Comparison of ENCODE assay signal across 8 mouse cellular contexts in the genomic region with DNA sequence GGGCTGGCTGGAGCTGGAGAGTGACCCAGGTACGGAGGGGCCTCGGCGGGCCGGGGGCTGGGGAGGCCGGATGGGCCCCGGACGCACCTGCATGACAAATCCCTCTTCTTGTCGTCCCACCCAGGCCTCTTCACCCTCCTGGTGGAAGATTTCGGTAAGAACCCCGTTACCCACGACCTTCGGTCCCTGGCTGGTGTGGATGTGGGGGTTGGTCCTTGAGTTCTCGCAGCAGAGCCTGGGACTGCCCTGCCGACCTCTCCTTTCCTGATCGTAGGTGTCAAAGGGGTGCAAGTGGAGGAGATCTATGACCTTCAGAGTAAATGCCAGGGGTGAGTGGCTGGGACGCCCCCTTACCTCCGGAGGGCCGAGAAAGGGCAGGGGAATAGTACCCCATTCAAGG. TPM values are rescaled to one million over a fixed set of nuclear protein-coding genes. Genes with fewer than 3 reads are reported as not detected.
DNase-seq lines count a peak whose midpoint lies in the region; ATAC-seq and TF ChIP-seq lines count a peak whose summit lies in the region.

No protein-coding gene starts in this region.

- ATAC-seq in heart, embryonic 12.5 days (ENCODE audit: insufficient number of reproducible peaks, low FRiP score) = no peak; the same call in 1 of the 2 replicates
- ATAC-seq in forebrain, embryonic 15.5 days (replicated peaks) = no peak
- ATAC-seq in liver, postnatal 0 days = peak; percentile 30

- no peaks in the 10 kb centered on the region for H3K27me3 ChIP-seq in heart, embryonic 12.5 days (replicated peaks)
- no peaks in the 10 kb centered on the region for H3K27me3 ChIP-seq in ES-Bruce4 (ENCODE audit: control insufficient read depth, insufficient read depth, low read length, poor library complexity, severe bottlenecking)
- H3K27me3 ChIP-seq in forebrain, embryonic 15.5 days = no peaks in the 10 kb centered on the region
- no peaks in the 10 kb centered on the region for H3K27me3 ChIP-seq in liver, postnatal 0 days (ENCODE audit: insufficient read depth, low read length)

- TF ChIP-seq POLR2A in ES-Bruce4 (IDR thresholded peaks at IDR 0.05; ENCODE audit: insufficient read depth, low read length) = no peak

- H3K4me1 ChIP-seq in heart, embryonic 12.5 days (replicated peaks) = peaks cover 17% of the 10 kb centered on the region
- H3K4me1 ChIP-seq in ES-Bruce4 (ENCODE audit: control insufficient read depth, insufficient read depth, low read length) = no peaks in the 10 kb centered on the region
- peaks cover 20% of the 10 kb centered on the region for H3K4me1 ChIP-seq in forebrain, embryonic 15.5 days
- H3K4me1 ChIP-seq in liver, postnatal 0 days (ENCODE audit: insufficient read depth) = peaks cover 14% of the 10 kb centered on the region; the same call in 1 of the 2 replicates

- peak overlapping the region; percentile 97 for H3K27ac ChIP-seq in heart, embryonic 12.5 days (ENCODE audit: poor library complexity, severe bottlenecking)
- no peak overlapping the region for H3K27ac ChIP-seq in ES-Bruce4 (ENCODE audit: insufficient read depth, low read length)
- peak overlapping the region; percentile 91 for H3K27ac ChIP-seq in forebrain, embryonic 15.5 days (replicated peaks)
- peak overlapping the region; percentile 94 for H3K27ac ChIP-seq in liver, postnatal 0 days (ENCODE audit: low read depth)

- H3K9ac ChIP-seq in heart, embryonic 12.5 days = peak overlapping the region; percentile 99
- H3K9ac ChIP-seq in ES-Bruce4 (ENCODE audit: low read depth, poor library complexity, severe bottlenecking) = peak overlapping the region; percentile 90
- peak overlapping the region; percentile 95 for H3K9ac ChIP-seq in forebrain, embryonic 15.5 days (replicated peaks)
- H3K9ac ChIP-seq in liver, postnatal 0 days (replicated peaks) = peak overlapping the region; percentile 96

- no peak for TF ChIP-seq CTCF in ES-Bruce4 (IDR thresholded peaks at IDR 0.05; ENCODE audit: low read depth, low read length)
- peak; percentile 16; the same call in 1 of the 2 replicates for TF ChIP-seq CTCF in liver, postnatal 0 days (IDR thresholded peaks at IDR 0.05; ENCODE audit: low read depth)

- H3K36me3 ChIP-seq in heart, embryonic 12.5 days = peaks cover 39% of the 10 kb centered on the region
- peaks cover 38% of the 10 kb centered on the region for H3K36me3 ChIP-seq in ES-Bruce4 (ENCODE audit: control insufficient read depth, insufficient read depth, low read length, poor library complexity, severe bottlenecking)
- peaks cover 35% of the 10 kb centered on the region for H3K36me3 ChIP-seq in forebrain, embryonic 15.5 days
- peaks cover 33% of the 10 kb centered on the region for H3K36me3 ChIP-seq in liver, postnatal 0 days (replicated peaks; ENCODE audit: insufficient read depth, low read length)

- no peaks in the 10 kb centered on the region for H3K9me3 ChIP-seq in heart, embryonic 12.5 days (replicated peaks)
- no peaks in the 10 kb centered on the region for H3K9me3 ChIP-seq in ES-Bruce4 (replicated peaks; ENCODE audit: control insufficient read depth, insufficient read depth, low read length, poor library complexity, severe bottlenecking)
- no peaks in the 10 kb centered on the region for H3K9me3 ChIP-seq in forebrain, embryonic 15.5 days
- H3K9me3 ChIP-seq in liver, postnatal 0 days (ENCODE audit: low read length) = no peaks in the 10 kb centered on the region

- intact Hi-C loops in heart, postnatal 10 days (cut with DNase I) = loop anchor here (5.0 kb wide), 2 partner anchors 86 to 124 kb away; a partner anchor contains a TSS

- DNase-seq in heart, postnatal 10 days = no peak
- no peak for DNase-seq in liver, postnatal 0 days
- no peak for DNase-seq in urinary bladder, postnatal 4 days (ENCODE audit: low spot score in 2 of 2)
- DNase-seq in right cerebral cortex, postnatal 4 days = no peak
- no peak for DNase-seq in B cell, adult 2 months

- peak overlapping the region; percentile 97 for H3K4me3 ChIP-seq in heart, embryonic 12.5 days
- peak overlapping the region; percentile 91 for H3K4me3 ChIP-seq in ES-Bruce4 (ENCODE audit: low read depth, low read length)
- peak overlapping the region; percentile 77 for H3K4me3 ChIP-seq in forebrain, embryonic 15.5 days
- H3K4me3 ChIP-seq in liver, postnatal 0 days (ENCODE audit: low read depth, low read length) = peak overlapping the region; percentile 89

- peak overlapping the region; percentile 87 for H3K4me2 ChIP-seq in heart, embryonic 12.5 days
- peak overlapping the region; percentile 63 for H3K4me2 ChIP-seq in forebrain, embryonic 15.5 days (replicated peaks)
- H3K4me2 ChIP-seq in liver, postnatal 0 days (ENCODE audit: low read depth, low read length) = peak overlapping the region; percentile 84

- under 1% methylated on average over 18 of the region's 18 CpGs for WGBS in heart, embryonic 12.5 days
- WGBS in forebrain, embryonic 15.5 days = 2% methylated on average over 18 of the region's 18 CpGs
- WGBS in liver, postnatal 0 days (ENCODE audit: insufficient replicate concordance) = under 1% methylated on average over 18 of the region's 18 CpGs

- no peak for TF ChIP-seq EP300 in ES-Bruce4 (IDR thresholded peaks at IDR 0.05; ENCODE audit: insufficient read depth, low read depth, low read length)
- TF ChIP-seq EP300 in liver, postnatal 0 days (IDR thresholded peaks at IDR 0.05; ENCODE audit: low read depth) = no peak

RNA-seq across cellular contexts. Expression of a gene that starts 0.4 kb away (rescaled TPM):
- 59.7 and 65.0 TPM in 2 replicates for polyA plus RNA-seq in heart, embryonic 12.5 days (2016; fragmentation: Nextera tagmentation; extraction: Ambion mirVana)
- 10 to 100 TPM; 51.1 to 55.0 TPM for total RNA-seq in heart, postnatal 10 days (2021)
- polyA plus RNA-seq in ES-Bruce4 (2011; ENCODE audit: insufficient read depth, insufficient read length, low read depth, missing spikeins) = 42.2 and 44.3 TPM in 2 replicates
- polyA plus RNA-seq in forebrain, embryonic 15.5 days (2015; fragmentation: Nextera tagmentation; extraction: Ambion mirVana) = 132 and 136 TPM in 2 replicates
- polyA plus RNA-seq in liver, postnatal 0 days (2015; fragmentation: Nextera tagmentation; extraction: Ambion mirVana) = 16.3 and 19.8 TPM in 2 replicates

RNA-seq across cellular contexts. Expression of a gene that starts 0.5 kb away (rescaled TPM):
- polyA plus RNA-seq in heart, embryonic 12.5 days (2016; fragmentation: Nextera tagmentation; extraction: Ambion mirVana) = 8.1 and 11.6 TPM in 2 replicates
- total RNA-seq in heart, postnatal 10 days (2021) = 1 to 10 TPM; 5.2 to 6.0 TPM
- 14.0 and 15.3 TPM in 2 replicates for polyA plus RNA-seq in ES-Bruce4 (2011; ENCODE audit: insufficient read depth, insufficient read length, low read depth, missing spikeins)
- 11.9 and 13.1 TPM in 2 replicates for polyA plus RNA-seq in forebrain, embryonic 15.5 days (2015; fragmentation: Nextera tagmentation; extraction: Ambion mirVana)
- polyA plus RNA-seq in liver, postnatal 0 days (2015; fragmentation: Nextera tagmentation; extraction: Ambion mirVana) = 7.3 and 8.3 TPM in 2 replicates

RNA-seq across cellular contexts. Expression of a gene that starts 34.0 kb away (rescaled TPM):
- 0.34 and 0.50 TPM in 2 replicates for polyA plus RNA-seq in heart, embryonic 12.5 days (2016; fragmentation: Nextera tagmentation; extraction: Ambion mirVana)
- total RNA-seq in heart, postnatal 10 days (2021) = 10 to 100 TPM; 15.1 to 16.9 TPM
- polyA plus RNA-seq in ES-Bruce4 (2011; ENCODE audit: insufficient read depth, insufficient read length, low read depth, missing spikeins) = not detected in 2 replicates
- 0.53 and 0.61 TPM in 2 replicates for polyA plus RNA-seq in forebrain, embryonic 15.5 days (2015; fragmentation: Nextera tagmentation; extraction: Ambion mirVana)
- 0.04 and 0.06 TPM in 2 replicates for polyA plus RNA-seq in liver, postnatal 0 days (2015; fragmentation: Nextera tagmentation; extraction: Ambion mirVana)

RNA-seq across cellular contexts. Expression of a gene that starts 34.9 kb away (rescaled TPM):
- polyA plus RNA-seq in heart, embryonic 12.5 days (2016; fragmentation: Nextera tagmentation; extraction: Ambion mirVana) = 446 and 471 TPM in 2 replicates
- total RNA-seq in heart, postnatal 10 days (2021) = 100 to 1,000 TPM; 234 to 236 TPM
- polyA plus RNA-seq in ES-Bruce4 (2011; ENCODE audit: insufficient read depth, insufficient read length, low read depth, missing spikeins) = 335 and 342 TPM in 2 replicates
- 339 and 356 TPM in 2 replicates for polyA plus RNA-seq in forebrain, embryonic 15.5 days (2015; fragmentation: Nextera tagmentation; extraction: Ambion mirVana)
- 51.1 and 65.0 TPM in 2 replicates for polyA plus RNA-seq in liver, postnatal 0 days (2015; fragmentation: Nextera tagmentation; extraction: Ambion mirVana)

RNA-seq across cellular contexts. Expression of a gene that starts 43.5 kb away (rescaled TPM):
- 3,183 and 3,245 TPM in 2 replicates for polyA plus RNA-seq in heart, embryonic 12.5 days (2016; fragmentation: Nextera tagmentation; extraction: Ambion mirVana)
- total RNA-seq in heart, postnatal 10 days (2021) = 1,000 to 10,000 TPM; 5,439 to 5,458 TPM
- polyA plus RNA-seq in ES-Bruce4 (2011; ENCODE audit: insufficient read depth, insufficient read length, low read depth, missing spikeins) = 7.6 and 9.5 TPM in 2 replicates
- 1.7 and 2.2 TPM in 2 replicates for polyA plus RNA-seq in forebrain, embryonic 15.5 days (2015; fragmentation: Nextera tagmentation; extraction: Ambion mirVana)
- 3.9 and 8.4 TPM in 2 replicates for polyA plus RNA-seq in liver, postnatal 0 days (2015; fragmentation: Nextera tagmentation; extraction: Ambion mirVana)
